25 mouse cellular contexts compared by ENCODE assay signal in the genomic region with DNA sequence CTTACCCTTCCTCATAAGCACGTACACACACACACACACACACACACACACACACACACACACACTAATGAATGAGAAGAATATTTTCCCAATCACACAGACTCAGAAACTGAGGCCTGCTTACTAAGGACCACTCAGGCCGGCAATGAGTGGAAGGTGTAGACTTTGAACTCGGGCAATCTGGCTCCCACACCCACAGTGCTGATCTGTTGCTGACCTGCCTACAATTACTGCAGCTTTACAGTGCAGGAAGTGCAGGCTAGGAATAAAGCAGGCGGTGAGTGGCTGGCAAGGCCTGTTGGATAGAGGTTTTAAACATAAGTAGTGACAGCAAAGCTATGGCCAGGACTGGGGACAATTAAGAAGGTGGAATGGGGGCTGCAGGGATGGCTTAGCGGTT. TPM values are rescaled to one million over a fixed set of nuclear protein-coding genes. Genes with fewer than 3 reads are reported as not detected.
"Had no signal": no experiment of that assay in that cellular context is flagged by ENCODE, and none has a peak within 500 bp of the region (broad histone marks: within the 10 kb centered on the region; RNA-seq: fewer than 3 reads in every experiment).

No protein-coding gene starts in this region.

- H3K4me3 ChIP-seq: layer of hippocampus, adult 2 months; limb, embryonic 10.5 days; limb, embryonic 13.5 days; liver, embryonic 12.5 days; liver, embryonic 15.5 days; lung, embryonic 15.5 days had no signal

- H3K9ac ChIP-seq: limb, embryonic 13.5 days; liver, embryonic 12.5 days; liver, embryonic 15.5 days; lung, embryonic 15.5 days had no signal

- H3K36me3 ChIP-seq: limb, embryonic 10.5 days; limb, embryonic 13.5 days; liver, embryonic 12.5 days; liver, embryonic 15.5 days; lung, embryonic 15.5 days had no signal

- H3K27ac ChIP-seq: layer of hippocampus, adult 2 months; limb, embryonic 10.5 days; limb, embryonic 13.5 days; liver, embryonic 12.5 days; liver, embryonic 15.5 days; lung, embryonic 15.5 days had no signal

- H3K4me2 ChIP-seq: limb, embryonic 13.5 days; liver, embryonic 12.5 days; liver, embryonic 15.5 days; lung, embryonic 15.5 days; midbrain, embryonic 11.5 days had no signal

- H3K27me3 ChIP-seq: limb, embryonic 13.5 days; liver, embryonic 12.5 days; lung, embryonic 15.5 days had no signal

- DNase-seq: kidney, adult 18-20 months; kidney, postnatal 14 days; layer of hippocampus, adult 9-11 months; liver; lung, adult 18-20 months; lung, postnatal 10 days; lung, postnatal 4 days; midbrain, embryonic 14.5 days; thymus, postnatal 25 days had no signal

- H3K9me3 ChIP-seq: limb, embryonic 10.5 days; limb, embryonic 13.5 days; liver, embryonic 12.5 days; liver, embryonic 15.5 days; lung, embryonic 15.5 days had no signal

- ATAC-seq: liver, embryonic 12.5 days had no signal

RNA-seq across cellular contexts. Expression of a gene that starts 2.5 kb away (rescaled TPM):
- total RNA-seq: layer of hippocampus, adult 2 months; layer of hippocampus, postnatal 25 days; left cerebral cortex, adult 18-20 months; left cerebral cortex, postnatal 25 days; megakaryocyte progenitor cell, adult 5-6 weeks; midbrain, postnatal 0 days had no signal
- polyA plus RNA-seq: kidney, embryonic 14.5 days; limb, embryonic 10.5 days; limb, embryonic 13.5 days; liver, embryonic 12.5 days; midbrain, embryonic 11.5 days; midbrain, embryonic 14.5 days; midbrain, postnatal 0 days; neural tube, embryonic 11.5 days; neural tube, embryonic 14.5 days; stomach, embryonic 14.5 days had no signal

RNA-seq across cellular contexts. Expression of a gene that starts 25.8 kb away (rescaled TPM):
- total RNA-seq: layer of hippocampus, adult 2 months had no signal
- polyA plus RNA-seq: midbrain, embryonic 14.5 days; neural tube, embryonic 14.5 days had no signal

RNA-seq across cellular contexts. Expression of a gene that starts 26.6 kb away (rescaled TPM):
- total RNA-seq: layer of hippocampus, adult 2 months; midbrain, postnatal 0 days had no signal
